Mouse (Mus musculus) heart, embryonic 11.5 days (tissue): Measurements from ENCODE around the gene Uroc1. TPM values are rescaled to one million over a fixed set of nuclear protein-coding genes. Genes with fewer than 3 reads are reported as not detected.

Experiments
- ATAC-seq: fragments of 200-750 bp; cut with Nextera tagmentation; replicated peaks from 2 replicates; pipeline ENCODE4 v1.8.0; 2017; ENCODE audit warnings: moderate library complexity; ENCODE audit not compliant: insufficient number of reproducible peaks, low FRiP score, low TSS enrichment
- H3K27ac ChIP-seq: fragments of 300-500 bp; sonication (generic); 2 replicates; pipeline ENCODE4 v1.5.1; 2014; ENCODE audit warnings: mild to moderate bottlenecking, low read depth, low read length
- H3K27me3 ChIP-seq: fragments of 300-500 bp; sonication (generic); 2 replicates; pipeline ENCODE4 v1.6.1; 2014; ENCODE audit warnings: mild to moderate bottlenecking, low read length, mixed read lengths; ENCODE audit not compliant: control insufficient read depth, insufficient read depth
- H3K36me3 ChIP-seq: fragments of 300-500 bp; sonication (generic); 2 replicates; pipeline ENCODE4 v1.6.1; 2014; ENCODE audit warnings: mild to moderate bottlenecking, low read length, moderate library complexity, mixed read lengths; ENCODE audit not compliant: control insufficient read depth, insufficient read depth
- H3K4me1 ChIP-seq: fragments of 300-500 bp; sonication (generic); 2 replicates; pipeline ENCODE4 v1.6.1; 2014; ENCODE audit warnings: low read length; ENCODE audit not compliant: control insufficient read depth, insufficient read depth
- H3K4me2 ChIP-seq: fragments of 300-500 bp; sonication (generic); 2 replicates; pipeline ENCODE4 v1.6.1; 2014; ENCODE audit warnings: mild to moderate bottlenecking, moderate library complexity
- H3K4me3 ChIP-seq: fragments of 300-500 bp; sonication (generic); 2 replicates; pipeline ENCODE4 v1.5.1; 2014; ENCODE audit warnings: low read depth, low read length
- H3K9ac ChIP-seq: fragments of 300-500 bp; sonication (generic); 2 replicates; pipeline ENCODE4 v1.6.1; 2014; ENCODE audit warnings: mild to moderate bottlenecking, low read depth, low read length, moderate library complexity
- H3K9me3 ChIP-seq: fragments of 300-500 bp; sonication (generic); replicated peaks from 2 replicates; pipeline ENCODE4 v1.6.1; 2016; ENCODE audit warnings: low read length; ENCODE audit not compliant: control insufficient read depth
- WGBS: fragments of 180-500 bp; shearing (Covaris S2); extraction: QIAGEN DNeasy Blood & Tissue Kit; methylation state at CpG from one replicate; pipeline ENCODE4 v1.1.7; 2014; ENCODE audit not compliant: insufficient replicate concordance; 5-methylcytosine and 5-hydroxymethylcytosine counted together
- polyA plus RNA-seq: library from polyadenylated mRNA; unstranded; fragments of >200 nt; fragmentation: Nextera tagmentation; extraction: Ambion mirVana; gene quantifications from 2 replicates; pipeline ENCODE4 v1.2.1, GENCODE M21; 2014

The Uroc1 gene
- polyA plus RNA-seq, 1 experiment from 2014 or later, result not detected

- Histone ChIP-seq H3K9ac (no peak overlapping the region), H3K27me3 (peaks cover 2% of the 10 kb centered on the region; the same call in 1 of the 2 replicates), H3K4me2 (no peak overlapping the region), H3K9me3 (no peaks in the 10 kb centered on the region), H3K27ac (no peak overlapping the region), H3K4me3 (no peak overlapping the region), H3K4me1 (no peaks in the 10 kb centered on the region), H3K36me3 (no peaks in the 10 kb centered on the region)
- 89% methylated on average over 2 of the region's 2 CpGs for WGBS
- no peak for ATAC-seq
These were observed 14.1 kb upstream of the Uroc1 start for GRCm38 (mm10) chr6:90319019-90319418.

GRCm38 (mm10) chr6:90319475-90320191 lies 13.5 kb upstream of the Uroc1 start:
- Histone ChIP-seq H3K9ac (no peak overlapping the region), H3K27ac (no peak overlapping the region), H3K4me3 (no peak overlapping the region), H3K4me1 (no peaks in the 10 kb centered on the region), H3K27me3 (peaks cover 5% of the 10 kb centered on the region; the same call in 1 of the 2 replicates), H3K4me2 (no peak overlapping the region), H3K36me3 (no peaks in the 10 kb centered on the region), H3K9me3 (no peaks in the 10 kb centered on the region)
- ATAC-seq, result no peak
- WGBS, result 67% methylated on average over 7 of the region's 7 CpGs

- Histone ChIP-seq H3K4me1 (no peaks in the 10 kb centered on the region), H3K9ac (no peak overlapping the region), H3K4me3 (no peak overlapping the region), H3K9me3 (no peaks in the 10 kb centered on the region), H3K36me3 (no peaks in the 10 kb centered on the region), H3K4me2 (no peak overlapping the region), H3K27me3 (peaks cover 8% of the 10 kb centered on the region), H3K27ac (no peak overlapping the region)
- ATAC-seq, result no peak
- WGBS, result 78% methylated on average over 5 of the region's 5 CpGs
These were observed 12.7 kb upstream of the Uroc1 start for GRCm38 (mm10) chr6:90320429-90320828.

GRCm38 (mm10) chr6:90321811-90322210 lies 11.3 kb upstream of the Uroc1 start:
- Histone ChIP-seq H3K4me3 (no peak overlapping the region), H3K9ac (no peak overlapping the region), H3K4me2 (no peak overlapping the region), H3K36me3 (no peaks in the 10 kb centered on the region), H3K27me3 (peaks cover 9% of the 10 kb centered on the region), H3K9me3 (no peaks in the 10 kb centered on the region), H3K27ac (no peak overlapping the region), H3K4me1 (no peaks in the 10 kb centered on the region)
- no peak for ATAC-seq
- WGBS, result 37% methylated on average over 4 of the region's 4 CpGs

- ATAC-seq, result no peak
- Histone ChIP-seq H3K27me3 (peaks cover 9% of the 10 kb centered on the region), H3K4me2 (no peak overlapping the region), H3K36me3 (no peaks in the 10 kb centered on the region), H3K27ac (no peak overlapping the region), H3K9me3 (no peaks in the 10 kb centered on the region), H3K4me3 (no peak overlapping the region), H3K9ac (no peak overlapping the region), H3K4me1 (no peaks in the 10 kb centered on the region)
- WGBS, result 77% methylated on average over 3 of the region's 3 CpGs
These were observed 9.1 kb upstream of the Uroc1 start for GRCm38 (mm10) chr6:90324026-90324425.

GRCm38 (mm10) chr6:90324463-90324862 lies 8.6 kb upstream of the Uroc1 start:
- H3K9me3 ChIP-seq, result no peaks in the 10 kb centered on the region
- no peak for ATAC-seq
- H3K4me1 ChIP-seq, result no peaks in the 10 kb centered on the region
- H3K36me3 ChIP-seq, result no peaks in the 10 kb centered on the region
- WGBS, result 63% methylated on average over 3 of the region's 3 CpGs
- H3K27me3 ChIP-seq, result peaks cover 9% of the 10 kb centered on the region
- no peak overlapping the region for H3K4me3 ChIP-seq
- H3K27ac ChIP-seq, result no peak overlapping the region
- no peak overlapping the region for H3K9ac ChIP-seq
- no peak overlapping the region for H3K4me2 ChIP-seq

- peak; percentile 43; the same call in 1 of the 2 replicates for ATAC-seq
- no peaks in the 10 kb centered on the region for H3K4me1 ChIP-seq
- no peak within 1 kb of the TSS; the same call in 1 of the 2 replicates for H3K9ac ChIP-seq
- no peaks in the 10 kb centered on the region for H3K36me3 ChIP-seq
- no peak within 1 kb of the TSS for H3K4me3 ChIP-seq
- peak within 1 kb of the TSS; percentile 61 for H3K4me2 ChIP-seq
- peaks cover 9% of the 10 kb centered on the region for H3K27me3 ChIP-seq
- H3K27ac ChIP-seq, result no peak within 1 kb of the TSS
- WGBS, result 7% methylated on average over 22 of the region's 22 CpGs
- no peaks in the 10 kb centered on the region for H3K9me3 ChIP-seq
These were observed 8.1 kb upstream of the Uroc1 start, which contains the start of gene Chst13 for GRCm38 (mm10) chr6:90324991-90325390. TSS of gene Chst13 (minus strand) at chr6:90325185.

GRCm38 (mm10) chr6:90327670-90328069 lies 5.4 kb upstream of the Uroc1 start:
- no peaks in the 10 kb centered on the region for H3K9me3 ChIP-seq
- peaks cover 9% of the 10 kb centered on the region for H3K27me3 ChIP-seq
- 18% methylated on average over 6 of the region's 6 CpGs for WGBS
- H3K36me3 ChIP-seq, result no peaks in the 10 kb centered on the region
- ATAC-seq, result no peak
- no peak overlapping the region for H3K27ac ChIP-seq
- no peak overlapping the region for H3K4me2 ChIP-seq
- no peaks in the 10 kb centered on the region for H3K4me1 ChIP-seq
- no peak overlapping the region for H3K4me3 ChIP-seq
- H3K9ac ChIP-seq, result no peak overlapping the region

- Histone ChIP-seq H3K9ac (no peak overlapping the region), H3K4me2 (no peak overlapping the region), H3K9me3 (no peaks in the 10 kb centered on the region), H3K4me1 (no peaks in the 10 kb centered on the region), H3K36me3 (no peaks in the 10 kb centered on the region), H3K27me3 (peaks cover 4% of the 10 kb centered on the region), H3K4me3 (no peak overlapping the region), H3K27ac (no peak overlapping the region)
- no peak for ATAC-seq
- 50% methylated on average over 1 of the region's 1 CpGs for WGBS
These were observed 3.1 kb upstream of the Uroc1 start for GRCm38 (mm10) chr6:90329953-90330352.
